Mouse (Mus musculus) frontal cortex, postnatal 14 days (tissue): ENCODE measurements around the gene Btaf1.
"Not testable (repeated sequence)": the region's sequence is repeated elsewhere in the genome, so short reads cannot be mapped to it uniquely, and the experiment has no call there.

Source experiments
- DNase-seq, 2 experiments: peaks; one replicate each; pipeline ENCODE4 v3.0.0; 2022; ENCODE audit warnings: low spot score in 2 of 2

Gene Btaf1

GRCm38 (mm10) chr19:36922015-36922414 is 3.9 kb upstream of the Btaf1 start:
- DNase-seq, result no peak

- DNase-seq, result no peak
These were observed 2.9 kb upstream of the Btaf1 start for GRCm38 (mm10) chr19:36922936-36923335.

- no peak for DNase-seq
These were observed 816 bp downstream of the Btaf1 start for GRCm38 (mm10) chr19:36926553-36927236.

- no peak for DNase-seq
These were observed 2.0 kb downstream of the Btaf1 start for GRCm38 (mm10) chr19:36927800-36928361.

GRCm38 (mm10) chr19:36929816-36930215 is 3.9 kb downstream of the Btaf1 start:
- no peak for DNase-seq

GRCm38 (mm10) chr19:36932097-36932496 is 6.2 kb downstream of the Btaf1 start:
- DNase-seq, result no peak

- DNase-seq, result no peak
These were observed 6.7 kb downstream of the Btaf1 start for GRCm38 (mm10) chr19:36932613-36933012.

- no peak for DNase-seq
These were observed 10.4 kb downstream of the Btaf1 start for GRCm38 (mm10) chr19:36936285-36936684.

- no peak for DNase-seq
These were observed 12.1 kb downstream of the Btaf1 start for GRCm38 (mm10) chr19:36938008-36938407.

- DNase-seq, result no peak
These were observed 14.2 kb downstream of the Btaf1 start for GRCm38 (mm10) chr19:36940064-36940463.

GRCm38 (mm10) chr19:36953637-36954206 is 27.8 kb downstream of the Btaf1 start:
- DNase-seq, result no peak

- DNase-seq, result no peak
These were observed 32.5 kb downstream of the Btaf1 start for GRCm38 (mm10) chr19:36958331-36958730.

- DNase-seq, result no peak
These were observed 35.4 kb downstream of the Btaf1 start for GRCm38 (mm10) chr19:36961320-36961719.

- not testable (repeated sequence) for DNase-seq
These were observed 36.8 kb downstream of the Btaf1 start for GRCm38 (mm10) chr19:36962544-36963260.

- DNase-seq, result no peak
These were observed 78.7 kb downstream of the Btaf1 start for GRCm38 (mm10) chr19:37004557-37004956.

- no peak for DNase-seq
These were observed 84.0 kb downstream of the Btaf1 start for GRCm38 (mm10) chr19:37009878-37010281.

GRCm38 (mm10) chr19:37013461-37013860 is 87.6 kb downstream of the Btaf1 start:
- no peak for DNase-seq

- no peak for DNase-seq
These were observed 88.5 kb downstream of the Btaf1 start for GRCm38 (mm10) chr19:37014173-37014939.

- DNase-seq, result no peak
These were observed 91.0 kb downstream of the Btaf1 start for GRCm38 (mm10) chr19:37016890-37017289.

- DNase-seq, result no peak
These were observed 92.5 kb downstream of the Btaf1 start for GRCm38 (mm10) chr19:37018411-37018810.

- no peak for DNase-seq
These were observed 93.1 kb downstream of the Btaf1 start for GRCm38 (mm10) chr19:37018931-37019330.

- DNase-seq, result no peak
These were observed 94.7 kb downstream of the Btaf1 start for GRCm38 (mm10) chr19:37020531-37020930.
